Comparison of ENCODE assay signal across 7 mouse cellular contexts in genomic region chr6:17170782-17171272, GRCm38 (mm10).
A peak's percentile ranks its signal among the peaks of the same experiment; 100 is the strongest.
DNase-seq lines count a peak whose midpoint lies in the region; ATAC-seq lines count a peak whose summit lies in the region.

No protein-coding gene starts in this region.

- WGBS in neural tube, embryonic 11.5 days, result 56% methylated on average over 7 of the region's 7 CpGs
- 48% methylated on average over 7 of the region's 7 CpGs for WGBS in intestine, embryonic 15.5 days
- 42% methylated on average over 7 of the region's 7 CpGs for WGBS in neural tube, embryonic 14.5 days

- H3K27me3 ChIP-seq in neural tube, embryonic 11.5 days (ENCODE audit: control insufficient read depth, insufficient read depth, low read length), result no peaks in the 10 kb centered on the region
- no peaks in the 10 kb centered on the region for H3K27me3 ChIP-seq in intestine, embryonic 15.5 days (replicated peaks)
- H3K27me3 ChIP-seq in neural tube, embryonic 14.5 days (ENCODE audit: control insufficient read depth, insufficient read depth, low read length), result no peaks in the 10 kb centered on the region

- H3K4me3 ChIP-seq in neural tube, embryonic 11.5 days (ENCODE audit: low read depth, low read length), result no peak overlapping the region
- H3K4me3 ChIP-seq in intestine, embryonic 15.5 days (replicated peaks), result no peak overlapping the region
- H3K4me3 ChIP-seq in neural tube, embryonic 14.5 days (ENCODE audit: low read depth, low read length), result no peak overlapping the region

- no peak overlapping the region; the same call in 1 of the 2 replicates for H3K9ac ChIP-seq in neural tube, embryonic 11.5 days (ENCODE audit: low read length)
- no peak overlapping the region for H3K9ac ChIP-seq in intestine, embryonic 15.5 days
- H3K9ac ChIP-seq in neural tube, embryonic 14.5 days (replicated peaks; ENCODE audit: low read depth, low read length), result 0 out of 2 replicates have a peak overlapping the region, but pooled peaks have one; percentile 11

- peak; percentile 42; the same call in 1 of the 2 replicates for ATAC-seq in neural tube, embryonic 11.5 days (ENCODE audit: insufficient read depth, low FRiP score, low TSS enrichment)
- peak; percentile 39 for ATAC-seq in intestine, embryonic 15.5 days
- 0 out of 2 replicates have a peak, but pooled peaks have one; percentile 9 for ATAC-seq in neural tube, embryonic 14.5 days (ENCODE audit: low read depth)

- H3K4me1 ChIP-seq in neural tube, embryonic 11.5 days (ENCODE audit: control insufficient read depth, insufficient read depth, low read length), result peaks cover 5% of the 10 kb centered on the region; the same call in 1 of the 2 replicates
- H3K4me1 ChIP-seq in intestine, embryonic 15.5 days (replicated peaks), result peaks cover 10% of the 10 kb centered on the region
- no peaks in the 10 kb centered on the region; the same call in 1 of the 2 replicates for H3K4me1 ChIP-seq in neural tube, embryonic 14.5 days (ENCODE audit: control insufficient read depth, insufficient read depth, low read length)

- H3K27ac ChIP-seq in neural tube, embryonic 11.5 days (ENCODE audit: low read depth, low read length), result no peak overlapping the region
- H3K27ac ChIP-seq in intestine, embryonic 15.5 days, result peak overlapping the region; percentile 41; the same call in 1 of the 2 replicates
- peak overlapping the region; percentile 29; the same call in 1 of the 2 replicates for H3K27ac ChIP-seq in neural tube, embryonic 14.5 days (ENCODE audit: low read depth, low read length)

- DNase-seq in neural tube, embryonic 11.5 days (ENCODE audit: low spot score), result no peak
- DNase-seq in neural tube, embryonic 10.5 days (ENCODE audit: extremely low spot score, low spot score), result no peak
- peak; percentile 45 for DNase-seq in gastrocnemius, postnatal 10 days
- no peak for DNase-seq in frontal cortex, postnatal 25 days (ENCODE audit: low spot score in 2 of 2)
- no peak for DNase-seq in embryo, embryonic 10 days (ENCODE audit: low spot score)

- H3K4me2 ChIP-seq in neural tube, embryonic 11.5 days (ENCODE audit: low read depth), result no peak overlapping the region
- H3K4me2 ChIP-seq in intestine, embryonic 15.5 days (replicated peaks), result peak overlapping the region; percentile 44
- H3K4me2 ChIP-seq in neural tube, embryonic 14.5 days (ENCODE audit: low read depth, low read length), result peak overlapping the region; percentile 26; the same call in 1 of the 2 replicates

- no peaks in the 10 kb centered on the region for H3K9me3 ChIP-seq in neural tube, embryonic 11.5 days (ENCODE audit: control insufficient read depth, low read length)
- H3K9me3 ChIP-seq in intestine, embryonic 15.5 days, result no peaks in the 10 kb centered on the region
- no peaks in the 10 kb centered on the region for H3K9me3 ChIP-seq in neural tube, embryonic 14.5 days (ENCODE audit: control insufficient read depth, low read length)

- no peaks in the 10 kb centered on the region for H3K36me3 ChIP-seq in neural tube, embryonic 11.5 days (ENCODE audit: control insufficient read depth, insufficient read depth, low read length)
- H3K36me3 ChIP-seq in intestine, embryonic 15.5 days, result no peaks in the 10 kb centered on the region
- no peaks in the 10 kb centered on the region for H3K36me3 ChIP-seq in neural tube, embryonic 14.5 days (ENCODE audit: control insufficient read depth, insufficient read depth, low read length)
